Mouse (Mus musculus) gastrocnemius, postnatal 4 days (tissue): ENCODE data around the gene Plod1. TPM values are rescaled to one million over a fixed set of nuclear protein-coding genes. Genes with fewer than 3 reads are reported as not detected.

ENCODE experiments used
- DNase-seq, 2 experiments: peaks; one replicate each; pipeline ENCODE4 v3.0.0; 2021 to 2022; ENCODE audit warnings: low spot score in 2 of 2, mixed read lengths in 2 of 2
- total RNA-seq, 2 experiments: library from RNA; stranded (reverse); gene quantifications; 2 replicates each; pipeline ENCODE4 v1.2.3; 2021

Plod1 gene
- total RNA-seq, 2 experiments from 2014 or later, result 52.7 to 63.2 TPM

DNA sequence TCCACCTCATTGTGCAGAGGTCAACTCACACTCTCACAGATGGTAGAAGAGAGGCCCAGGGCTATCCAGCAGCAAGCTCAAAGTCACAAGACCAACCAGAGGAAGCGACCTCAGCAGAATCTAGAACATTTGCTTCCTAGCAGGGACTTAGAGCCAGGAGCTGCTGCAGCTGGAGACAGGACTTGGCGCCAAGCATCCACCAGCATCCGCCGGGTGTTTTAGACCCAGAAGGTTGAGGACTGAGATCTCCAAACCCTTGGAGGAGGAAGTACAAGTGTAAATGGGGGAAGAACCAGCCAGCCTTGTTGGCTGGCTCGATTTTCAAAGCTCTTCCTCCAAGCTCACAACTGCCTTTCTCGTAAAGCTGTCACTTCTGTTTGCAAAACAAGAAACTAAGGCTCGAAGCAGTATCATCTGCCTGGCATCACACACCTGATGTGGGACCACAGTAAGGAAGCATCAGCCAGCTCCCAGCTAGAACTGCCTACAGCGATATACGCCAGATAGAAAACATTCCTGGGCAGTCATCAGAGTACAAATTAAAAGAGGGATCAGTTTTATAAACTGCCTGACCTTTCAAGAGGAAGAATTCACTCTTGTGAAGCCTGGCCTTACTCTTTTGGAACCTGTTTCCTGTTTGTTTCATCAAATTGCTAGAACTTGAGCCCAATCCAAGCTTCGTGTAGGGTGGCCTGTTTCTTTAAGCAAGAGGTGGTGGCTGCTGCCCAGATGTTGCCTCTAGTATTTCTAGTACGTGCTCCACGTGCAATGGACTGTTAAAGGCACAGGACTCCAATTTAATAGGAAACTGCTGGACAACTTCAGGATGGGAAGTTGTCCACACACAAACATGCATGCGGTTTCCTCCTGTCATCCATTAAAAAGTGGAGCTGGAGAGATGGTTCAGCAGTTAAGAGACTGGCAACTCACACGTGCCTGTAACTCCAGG lies 1.9 kb upstream of the Plod1 start:
- peak in 1 of 2 experiments; percentile 50 for DNase-seq

DNA sequence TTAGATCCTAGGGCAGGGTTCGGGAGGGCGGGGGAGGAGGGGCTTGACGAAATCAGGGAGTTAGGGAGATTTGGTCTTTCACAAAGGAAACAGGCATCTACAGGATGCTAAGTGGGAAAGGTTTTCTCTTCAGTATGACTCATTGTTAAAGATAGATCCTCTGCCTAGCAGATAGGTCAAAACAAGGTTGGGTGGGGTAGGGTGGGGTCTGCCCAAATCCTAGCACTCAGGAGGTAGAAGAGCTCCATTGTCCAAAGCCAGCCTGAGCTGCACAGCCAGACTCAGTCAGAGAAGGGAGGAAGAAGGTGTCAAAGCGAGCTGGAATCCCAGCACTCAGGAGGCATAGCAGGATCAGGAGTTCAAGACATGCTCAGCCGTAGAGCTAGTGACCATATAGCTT lies 919 bp upstream of the Plod1 start:
- DNase-seq, result no peak

DNA sequence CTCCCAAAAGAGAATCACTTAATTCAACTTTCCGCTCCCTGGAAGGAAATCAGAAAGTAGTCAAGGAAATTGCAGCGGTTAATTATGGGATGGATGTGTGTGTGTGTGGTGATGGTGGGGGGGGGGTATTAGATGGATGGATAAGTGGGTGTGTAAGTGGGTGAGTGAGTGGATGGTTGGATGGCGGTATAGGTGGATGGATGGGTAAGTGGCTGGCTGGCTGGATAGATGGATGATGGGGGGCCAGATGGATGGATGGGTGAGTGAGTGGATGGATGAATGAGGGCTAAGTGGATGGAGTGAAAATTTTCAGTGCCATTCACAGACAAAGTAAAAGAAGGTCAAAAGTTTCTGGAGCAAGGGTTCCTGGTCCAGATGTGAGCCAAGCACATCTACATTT lies 454 bp upstream of the Plod1 start:
- DNase-seq, result no peak

DNA sequence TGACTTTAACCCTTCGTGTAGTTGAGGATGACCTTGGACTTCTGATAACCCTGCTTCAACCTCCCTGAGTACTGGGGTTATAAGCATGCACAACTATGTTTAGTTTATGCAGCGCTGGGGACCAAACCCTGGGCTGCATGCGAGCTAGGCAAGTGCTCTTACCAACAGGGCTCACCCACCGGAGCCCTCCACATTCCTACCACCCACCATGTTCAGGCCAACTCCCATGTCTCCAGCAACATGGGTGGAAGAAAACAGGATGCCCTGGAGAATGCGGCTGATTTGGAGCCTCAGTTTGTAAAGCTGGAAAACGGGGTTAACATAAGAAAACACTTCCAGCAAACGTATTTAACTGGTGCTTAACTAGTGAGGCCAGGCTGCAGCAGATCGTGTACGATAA lies 663 bp downstream of the Plod1 start:
- no peak for DNase-seq

DNA sequence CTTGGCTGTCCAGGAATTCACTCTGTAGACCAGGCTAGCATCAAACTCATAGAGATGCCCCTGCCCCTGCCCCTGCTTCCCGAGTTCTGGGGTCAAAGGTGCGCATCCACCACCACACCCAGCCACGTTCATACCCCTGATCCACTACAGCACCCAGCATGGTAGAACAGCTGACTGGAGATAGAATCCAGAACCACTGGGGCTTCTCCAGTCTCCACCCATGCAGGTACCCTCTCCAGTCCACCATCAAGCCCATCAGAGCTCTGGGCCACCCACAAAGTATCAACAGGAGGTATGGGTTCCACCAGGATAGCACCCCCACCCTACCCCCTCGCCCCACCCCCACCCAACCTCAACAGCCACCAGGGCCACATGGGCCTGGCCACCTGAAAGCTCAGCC lies 2.0 kb downstream of the Plod1 start:
- DNase-seq, result no peak

DNA sequence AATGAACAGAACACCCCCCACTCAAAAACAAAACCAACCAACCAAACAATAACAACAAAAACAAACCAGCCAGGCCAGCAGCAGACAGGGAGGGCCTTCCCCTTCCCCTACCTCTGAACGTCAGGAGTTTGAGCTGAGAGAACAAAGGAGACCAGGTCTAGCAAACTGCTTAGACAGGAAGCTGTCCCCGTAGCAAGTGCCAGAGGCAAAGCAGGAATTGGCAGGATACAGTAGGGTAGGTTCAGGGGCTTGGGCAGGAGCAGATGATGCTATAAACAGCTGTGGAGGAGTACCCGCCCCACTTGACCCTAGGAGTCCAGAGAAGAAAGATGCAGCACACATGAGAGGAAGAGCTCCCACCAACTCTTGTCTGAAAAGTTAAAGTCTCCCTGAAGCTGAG lies 2.4 kb downstream of the Plod1 start:
- DNase-seq, result no peak

DNA sequence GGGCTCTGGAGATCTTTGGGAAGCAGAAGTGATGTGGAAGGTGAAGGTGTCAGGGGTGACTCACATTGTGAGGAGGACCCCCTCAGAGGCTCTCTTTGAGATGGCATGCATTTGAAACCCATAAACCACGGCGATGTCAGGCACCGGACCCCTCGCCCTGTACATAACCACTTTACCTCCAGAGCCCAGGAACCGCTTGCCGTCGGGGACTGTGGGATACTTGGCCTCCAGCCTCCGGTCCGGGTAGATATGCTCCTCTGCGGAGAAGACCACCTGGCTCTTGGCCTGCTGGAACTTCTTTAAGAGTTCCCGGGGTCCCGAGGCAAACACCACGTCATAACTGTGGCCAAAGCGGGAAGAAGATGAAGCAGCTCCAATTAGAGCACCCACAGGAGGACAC lies 5.6 kb downstream of the Plod1 start:
- DNase-seq, result no peak

DNA sequence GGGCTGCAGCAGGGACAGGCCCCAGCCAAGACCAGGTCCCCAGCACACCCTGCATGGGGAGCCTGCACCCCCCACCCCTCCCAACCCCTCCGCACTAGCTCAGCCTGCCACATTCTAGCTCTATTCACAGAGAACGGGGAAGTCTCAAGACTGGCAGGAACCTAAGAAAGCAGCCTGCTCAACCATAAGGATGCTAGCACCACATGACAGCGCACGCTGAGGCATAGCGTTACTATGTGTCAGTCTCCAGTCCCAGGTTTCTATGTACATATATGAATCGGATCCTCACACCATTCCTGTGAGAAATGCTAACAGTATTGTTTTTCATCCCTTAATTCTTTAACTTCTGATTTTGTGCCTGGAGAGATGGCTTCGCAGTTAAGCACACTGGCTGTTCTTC lies 8.0 kb downstream of the Plod1 start:
- DNase-seq, result no peak

DNA sequence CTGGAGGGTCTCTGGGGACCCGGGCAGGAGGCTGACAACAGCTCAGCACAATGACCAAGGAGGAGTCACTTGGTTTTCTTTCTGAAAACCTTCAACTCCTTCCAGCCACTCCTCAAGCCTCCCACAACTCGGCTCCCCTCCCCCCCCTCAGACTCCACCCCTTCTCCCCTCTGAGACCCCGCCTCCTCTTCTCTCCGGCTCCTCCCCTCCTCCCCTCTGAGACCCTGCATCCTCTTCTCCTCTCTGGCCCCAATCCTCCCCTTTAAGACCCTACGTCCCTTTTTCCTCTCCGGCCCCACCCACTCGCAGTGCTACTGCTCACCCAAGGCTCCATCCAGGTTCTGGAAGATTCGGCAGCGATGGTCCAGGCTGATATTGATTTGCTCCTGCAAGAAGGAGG lies 8.4 kb downstream of the Plod1 start:
- DNase-seq, result no peak

DNA sequence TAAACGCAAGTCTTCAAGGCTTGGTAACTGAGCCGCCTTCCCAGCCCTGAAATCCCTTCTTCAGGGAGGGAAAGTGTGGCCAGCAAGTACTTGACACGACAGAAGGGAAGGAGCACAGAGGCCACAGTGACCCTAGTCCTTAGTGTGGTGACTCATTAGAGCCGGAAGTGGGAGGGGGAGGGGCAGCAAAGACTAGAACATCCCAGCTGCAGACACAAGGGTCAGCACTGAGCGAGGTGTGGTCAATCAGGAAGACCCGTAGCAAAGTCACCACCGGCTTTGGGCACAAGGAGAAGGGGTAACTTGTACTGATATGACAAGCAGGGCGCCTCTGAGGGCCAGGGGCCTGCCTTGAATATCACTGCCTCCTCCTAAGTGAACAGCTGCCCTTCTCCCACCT lies 8.9 kb downstream of the Plod1 start:
- peak in 1 of 2 experiments; percentile 42 for DNase-seq

DNA sequence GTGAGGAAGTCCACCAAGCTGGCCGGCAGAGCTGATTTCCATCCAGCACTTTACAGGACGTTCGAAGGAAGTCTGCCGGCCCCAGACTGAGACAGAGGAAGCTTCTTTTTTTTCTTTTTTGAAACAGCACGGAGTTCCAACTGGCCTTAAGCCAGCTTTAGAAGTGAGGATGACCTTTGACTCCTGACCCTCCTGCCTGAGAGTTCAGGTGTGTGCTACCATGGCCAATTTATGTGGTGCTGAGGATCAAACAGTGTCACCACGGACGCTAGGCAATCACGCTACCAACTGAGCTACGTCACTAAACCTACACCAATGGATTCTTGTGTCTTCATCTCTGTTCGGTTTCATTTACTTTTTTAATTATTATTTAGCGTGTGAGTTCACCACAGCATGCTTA lies 14.2 kb downstream of the Plod1 start:
- no peak for DNase-seq

DNA sequence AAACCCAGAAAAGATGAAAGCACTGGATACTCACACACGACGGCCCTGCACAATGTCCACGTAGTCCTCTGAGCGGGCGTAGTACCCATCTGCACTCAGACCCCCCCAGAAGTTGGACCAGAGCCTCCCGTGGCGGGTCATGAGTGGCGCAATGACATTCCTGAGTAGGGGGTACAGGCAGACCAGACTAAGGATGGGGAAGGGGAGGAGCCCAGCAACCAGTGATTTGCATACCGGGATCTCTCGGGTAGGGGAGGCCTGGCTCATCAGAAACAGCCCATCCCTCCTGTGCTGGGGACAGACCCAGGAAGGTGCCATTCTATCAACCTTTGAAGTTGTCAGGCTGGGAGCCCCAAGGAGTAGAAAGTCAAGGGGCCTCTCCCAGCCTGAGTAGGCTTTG lies 15.6 kb downstream of the Plod1 start:
- DNase-seq, result no peak

DNA sequence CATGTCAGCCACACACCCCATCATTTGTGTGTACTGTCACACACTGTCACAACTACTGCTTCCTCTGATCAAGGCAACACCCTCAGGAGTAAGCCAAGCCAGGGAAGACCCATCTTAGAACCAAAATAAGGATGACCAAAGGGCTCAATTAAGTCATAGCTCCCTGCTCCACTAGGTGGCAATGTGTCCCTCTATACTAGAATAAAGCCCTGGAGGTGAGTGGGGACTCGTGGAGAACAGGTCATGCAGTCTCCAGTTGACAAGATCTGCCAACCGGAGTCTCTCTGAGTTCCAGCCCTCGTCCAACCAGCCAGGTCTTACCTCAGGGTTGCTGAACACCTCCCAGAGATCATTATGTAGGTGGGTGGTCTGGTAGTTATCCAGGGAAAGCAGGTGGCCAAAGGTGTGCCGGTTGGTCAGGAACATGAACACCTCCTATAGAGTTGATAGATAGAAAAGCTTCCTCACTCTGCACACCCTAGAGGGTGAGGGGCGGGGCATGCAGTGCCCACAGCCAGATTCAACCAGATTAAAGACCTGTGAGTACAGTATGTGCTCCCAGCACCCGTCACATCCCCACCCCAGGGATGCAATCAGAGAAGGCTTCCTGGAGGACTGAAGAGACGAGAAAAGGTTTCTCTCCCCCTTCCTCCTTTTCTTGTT lies 18.0 kb downstream of the Plod1 start:
- DNase-seq, result peak in 1 of 2 experiments; percentile 53

DNA sequence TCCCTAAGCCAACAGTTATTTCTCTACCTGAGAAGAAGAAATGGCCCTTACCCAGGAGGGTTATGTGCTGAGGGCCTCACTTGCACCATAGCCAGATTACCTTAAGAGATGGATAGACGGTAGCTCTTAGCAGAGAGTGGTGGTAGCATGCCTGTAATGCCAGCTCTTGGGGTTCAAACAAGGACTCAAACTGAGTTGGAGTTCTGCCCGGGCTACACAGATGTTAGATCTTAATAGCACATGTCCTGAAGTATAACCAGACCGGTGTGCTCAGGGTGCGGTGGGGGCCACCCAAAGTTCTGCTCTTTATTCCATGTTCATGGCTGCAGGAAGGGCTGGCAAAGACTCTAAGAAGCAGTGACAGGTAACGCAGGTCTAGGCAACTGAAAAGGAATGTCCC lies 27.1 kb downstream of the Plod1 start:
- DNase-seq, result no peak

DNA sequence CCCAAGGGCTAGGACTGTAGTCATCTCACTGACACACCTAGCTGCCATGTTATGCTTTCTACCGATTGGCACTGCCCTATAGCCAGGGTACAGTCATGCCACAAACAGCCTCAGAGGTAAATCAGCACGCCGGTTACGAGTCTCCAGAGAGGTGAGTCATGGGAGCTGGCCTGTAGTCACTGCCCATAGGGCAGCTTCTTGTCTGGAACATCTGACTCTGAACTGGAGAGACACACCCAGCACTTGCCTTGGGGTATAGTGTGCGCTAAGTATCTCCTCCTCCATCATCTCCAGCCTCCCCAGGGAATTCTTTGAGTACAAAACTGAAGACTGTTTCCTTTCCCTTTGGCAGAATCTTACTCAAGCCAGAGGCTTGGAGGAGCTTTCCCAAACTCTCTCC lies 30.3 kb downstream of the Plod1 start:
- DNase-seq, result no peak

DNA sequence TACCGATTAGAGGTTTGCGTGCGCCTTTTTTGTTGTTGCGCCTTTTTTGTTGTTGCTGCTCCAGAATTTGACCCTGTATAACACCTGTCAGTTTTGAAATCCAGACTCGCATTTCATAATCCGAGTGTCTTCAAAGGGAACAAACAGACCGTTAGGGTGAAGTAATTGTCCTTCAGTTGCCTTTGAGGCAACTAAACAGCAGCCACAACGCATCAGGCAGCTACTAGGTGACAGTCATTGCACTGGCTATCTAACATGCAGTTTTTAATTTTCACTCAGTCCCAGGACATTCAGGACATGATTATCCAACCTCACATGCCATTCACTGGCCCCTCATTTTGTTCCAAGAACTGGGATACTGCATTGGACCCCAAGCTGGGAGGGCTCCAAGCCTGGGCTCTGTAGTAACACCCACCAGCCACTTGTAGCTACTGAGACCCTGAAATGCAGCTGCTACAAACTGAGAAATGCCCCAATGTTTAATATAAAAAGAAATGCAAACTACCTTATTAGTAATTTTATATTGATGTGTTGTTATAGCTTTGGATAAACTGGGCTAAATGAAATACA lies 31.4 kb downstream of the Plod1 start:
- no peak for DNase-seq

DNA sequence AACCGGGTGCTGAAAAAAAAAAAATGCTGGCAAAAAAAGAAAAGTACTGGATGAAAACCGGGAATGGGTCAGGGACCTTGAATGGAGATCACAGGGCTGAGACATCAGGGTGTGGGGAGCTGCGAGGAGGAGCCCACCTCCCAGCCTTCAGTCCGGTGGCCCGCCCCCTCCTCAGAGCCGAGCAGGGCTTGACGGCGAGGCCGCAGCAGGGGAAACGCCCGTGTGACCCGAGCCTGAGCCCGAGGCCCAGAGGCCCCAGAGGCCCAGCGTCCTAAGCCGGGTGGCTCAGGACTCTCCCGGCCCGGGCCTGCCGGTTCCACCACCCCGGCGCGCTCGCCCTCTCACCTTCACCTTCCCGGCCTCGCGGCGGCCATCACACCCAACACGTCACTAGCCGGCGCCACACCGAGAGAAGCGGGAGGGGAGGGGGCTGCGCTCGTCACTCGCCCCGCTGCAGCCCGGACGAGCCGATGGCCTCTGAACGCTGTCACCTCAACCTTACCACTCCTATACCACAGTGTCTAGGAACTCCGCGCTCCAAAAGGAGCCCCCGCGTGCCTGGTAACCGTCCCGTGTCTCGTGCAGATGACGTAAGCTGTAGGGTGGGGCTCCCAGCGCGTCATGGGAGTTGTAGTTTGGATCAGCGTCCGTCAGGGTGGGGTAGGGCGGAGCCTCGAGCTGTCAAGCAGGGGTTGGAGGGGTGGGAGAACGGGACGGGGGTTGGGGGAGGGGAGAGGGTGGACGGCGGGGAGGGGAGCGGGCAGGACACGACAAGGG lies 32.1 kb downstream of the Plod1 start, which contains the start of gene Mfn2:
Mfn2 (minus strand) TSS at position 392 of the 777 bp plus-strand sequence.
- DNase-seq, result peak; percentile 66 to 88

DNA sequence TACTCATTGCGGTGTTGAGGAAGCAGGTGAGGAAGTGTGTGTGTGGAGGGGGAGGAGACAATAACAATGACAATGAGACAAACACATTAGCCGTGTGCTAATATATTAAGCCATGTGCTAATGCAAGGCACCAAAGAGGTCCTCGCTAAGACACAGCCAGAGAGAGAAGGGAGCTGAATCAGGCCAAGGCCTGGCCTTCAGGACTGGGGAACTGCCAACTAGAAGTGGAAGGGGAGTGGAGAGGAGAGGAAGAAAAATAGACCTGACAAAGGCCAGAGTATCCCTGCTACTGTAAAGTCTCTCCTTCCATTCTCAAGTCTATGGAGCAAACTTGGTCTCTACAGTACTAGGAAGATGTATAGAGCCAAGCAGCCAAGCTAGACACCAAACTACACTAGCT lies 33.0 kb downstream of the Plod1 start:
- DNase-seq, result no peak

DNA sequence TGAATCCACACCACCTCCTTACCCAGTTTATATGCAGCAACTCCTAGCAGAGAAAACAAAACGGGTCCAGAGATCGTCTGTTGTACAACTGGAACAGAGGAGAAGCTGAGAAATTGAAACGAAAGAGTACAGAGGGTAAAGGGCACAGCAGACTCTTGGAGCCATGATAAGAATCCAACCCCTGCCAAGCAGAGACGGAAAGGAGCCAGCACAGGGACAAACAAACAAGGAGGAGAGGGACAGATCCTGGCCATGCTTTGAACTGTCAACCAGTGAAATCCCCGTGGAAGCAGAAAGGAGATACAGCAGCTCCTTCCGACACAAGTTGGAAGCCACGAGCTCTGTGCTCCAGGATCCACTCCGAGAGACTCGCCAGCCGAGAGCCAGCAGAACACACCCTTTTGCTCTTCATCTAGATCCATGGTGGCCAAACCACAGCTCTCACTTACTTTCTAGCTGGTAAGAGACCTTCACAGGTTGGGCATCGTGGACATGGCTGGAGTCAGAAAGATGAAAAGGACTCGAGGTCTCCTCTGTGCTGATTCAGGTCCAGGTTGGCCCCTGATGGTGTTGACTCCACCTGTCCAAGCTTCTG lies 33.6 kb downstream of the Plod1 start:
- no peak for DNase-seq

DNA sequence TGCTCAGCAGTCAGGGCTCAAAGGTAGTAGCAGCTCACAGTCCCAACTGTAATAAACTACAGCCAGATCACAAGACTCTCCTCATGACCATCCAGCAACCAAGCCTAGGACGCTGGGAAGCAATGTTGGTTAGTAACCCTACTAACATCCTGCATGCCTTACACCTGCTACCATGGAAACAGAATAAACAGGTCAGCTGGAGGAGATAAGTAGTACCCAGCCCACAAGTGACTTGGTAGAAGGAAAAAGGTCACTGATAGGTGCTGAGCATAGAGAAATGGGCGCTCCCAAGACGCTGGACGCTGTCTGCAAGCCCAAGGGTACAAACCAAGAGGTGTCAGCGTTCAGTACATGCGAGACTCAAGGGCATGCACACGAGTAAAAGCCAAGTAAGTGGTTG lies 36.1 kb downstream of the Plod1 start:
- DNase-seq, result no peak

DNA sequence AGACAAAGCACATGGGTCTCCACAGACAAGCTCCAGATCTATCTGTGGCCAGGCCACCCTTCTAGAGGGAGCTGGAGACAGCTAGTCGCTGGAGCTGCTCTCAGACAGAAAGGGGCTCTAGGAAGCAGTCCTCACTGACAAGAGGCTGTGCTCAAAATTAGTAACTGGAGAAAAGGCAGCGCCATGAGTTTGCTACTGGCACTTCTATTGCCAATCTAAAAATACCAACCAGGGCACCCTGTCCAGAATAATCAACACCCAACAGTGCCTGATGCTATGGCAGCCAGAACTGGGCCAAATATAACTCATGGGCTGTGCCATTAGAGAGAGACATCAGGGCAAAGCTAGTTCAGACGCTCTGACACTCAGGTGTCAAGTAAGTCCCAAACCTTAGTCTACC lies 39.2 kb downstream of the Plod1 start:
- DNase-seq, result no peak
